Mouse (Mus musculus): ENCODE measurements at regions not wholly inside any gene's neighbourhood (a gene's known extent, or its start where the extent isn't known, plus 50 kb on each side); places are given as distances from the start of the nearest gene placed in this dataset.
A peak's percentile ranks its signal among the peaks of the same experiment; 100 is the strongest.
"Not testable (repeated sequence)": the region's sequence is repeated elsewhere in the genome, so short reads cannot be mapped to it uniquely, and the experiment has no call there.

DNA sequence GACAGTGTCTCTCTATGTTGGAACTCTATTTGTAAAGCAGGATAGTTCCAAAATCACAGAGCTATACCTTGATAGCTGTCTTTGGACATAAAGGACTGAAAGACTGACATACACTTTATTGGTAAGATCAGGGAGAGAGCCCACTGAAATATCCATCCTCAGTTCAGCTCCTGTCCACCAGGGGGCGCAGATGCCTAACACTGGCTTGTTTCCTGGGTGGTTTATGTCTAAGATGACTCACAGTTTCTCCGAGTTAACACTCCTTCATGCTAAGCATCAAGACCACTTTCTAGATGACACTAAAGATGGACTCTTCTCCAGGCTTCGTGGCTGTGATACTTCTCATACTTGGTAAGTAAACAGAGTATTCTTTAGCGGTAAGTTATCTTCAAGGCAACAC lies 326.1 kb upstream of the Olfr1507 start:
- H3K4me1 ChIP-seq (ENCODE audit: control insufficient read depth, insufficient read depth, low read length); DNase-seq; H3K27ac ChIP-seq (ENCODE audit: insufficient read depth, low read depth, low read length); H3K4me3 ChIP-seq (ENCODE audit: insufficient read depth, low read depth, low read length); H3K27me3 ChIP-seq (replicated peaks; ENCODE audit: control insufficient read depth, insufficient read depth, low read length); H3K36me3 ChIP-seq (ENCODE audit: control insufficient read depth, insufficient read depth, low read length): not testable (repeated sequence)
- no CpG with 5 or more reads among the region's 4 CpGs for WGBS

GRCm38 (mm10) chr14:52811128-52811415 lies 315.5 kb upstream of the Olfr1507 start:
- H3K27me3 ChIP-seq (replicated peaks; ENCODE audit: control insufficient read depth, insufficient read depth, low read length); H3K4me1 ChIP-seq (ENCODE audit: control insufficient read depth, insufficient read depth, low read length); H3K36me3 ChIP-seq (ENCODE audit: control insufficient read depth, insufficient read depth, low read length); DNase-seq; H3K4me3 ChIP-seq (ENCODE audit: insufficient read depth, low read depth, low read length); H3K27ac ChIP-seq (ENCODE audit: insufficient read depth, low read depth, low read length): not testable (repeated sequence)
- WGBS, result 80% methylated on average over 5 of the region's 5 CpGs

- not testable (repeated sequence) for H3K27me3 ChIP-seq (replicated peaks; ENCODE audit: control insufficient read depth, insufficient read depth, low read length); H3K4me3 ChIP-seq (ENCODE audit: insufficient read depth, low read depth, low read length); H3K27ac ChIP-seq (ENCODE audit: insufficient read depth, low read depth, low read length); H3K4me1 ChIP-seq (ENCODE audit: control insufficient read depth, insufficient read depth, low read length); H3K36me3 ChIP-seq (ENCODE audit: control insufficient read depth, insufficient read depth, low read length)
- peak; percentile 42 for DNase-seq
- 63% methylated on average over 8 of the region's 8 CpGs for WGBS
Observed at GRCm38 (mm10) chr14:52810275-52811127, 315.0 kb upstream of the Olfr1507 start.

- not testable (repeated sequence) for DNase-seq; H3K36me3 ChIP-seq (ENCODE audit: control insufficient read depth, insufficient read depth, low read length); H3K27me3 ChIP-seq (replicated peaks; ENCODE audit: control insufficient read depth, insufficient read depth, low read length); H3K4me1 ChIP-seq (ENCODE audit: control insufficient read depth, insufficient read depth, low read length); H3K27ac ChIP-seq (ENCODE audit: insufficient read depth, low read depth, low read length); H3K4me3 ChIP-seq (ENCODE audit: insufficient read depth, low read depth, low read length)
- WGBS, result 71% methylated on average over 2 of the region's 2 CpGs
Observed at GRCm38 (mm10) chr14:52801705-52802104, 306.2 kb upstream of the Olfr1507 start.

DNA sequence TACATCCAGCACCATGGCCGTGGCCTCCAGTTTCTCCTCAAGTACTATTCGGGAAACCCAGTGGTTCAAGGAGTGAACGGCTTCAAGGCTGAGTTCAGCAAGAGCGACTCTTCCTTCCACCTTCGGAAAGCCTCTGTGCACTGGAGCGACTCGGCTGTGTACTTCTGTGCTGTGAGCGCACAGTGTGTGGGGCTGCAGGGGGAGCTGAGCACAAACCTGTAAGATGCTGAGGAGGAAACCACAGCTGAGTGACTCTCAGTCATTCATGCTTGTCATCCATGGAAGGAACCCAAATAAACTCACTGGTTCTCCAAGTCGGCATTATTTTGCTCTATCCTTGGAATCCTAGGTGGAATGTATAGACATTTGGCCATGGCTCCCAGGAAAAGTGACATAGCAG lies 297.1 kb upstream of the Olfr1507 start:
- DNase-seq; H3K36me3 ChIP-seq (ENCODE audit: control insufficient read depth, insufficient read depth, low read length); H3K27me3 ChIP-seq (replicated peaks; ENCODE audit: control insufficient read depth, insufficient read depth, low read length); H3K4me1 ChIP-seq (ENCODE audit: control insufficient read depth, insufficient read depth, low read length); H3K4me3 ChIP-seq (ENCODE audit: insufficient read depth, low read depth, low read length); H3K27ac ChIP-seq (ENCODE audit: insufficient read depth, low read depth, low read length): not testable (repeated sequence)
- 41% methylated on average over 7 of the region's 9 CpGs for WGBS

DNA sequence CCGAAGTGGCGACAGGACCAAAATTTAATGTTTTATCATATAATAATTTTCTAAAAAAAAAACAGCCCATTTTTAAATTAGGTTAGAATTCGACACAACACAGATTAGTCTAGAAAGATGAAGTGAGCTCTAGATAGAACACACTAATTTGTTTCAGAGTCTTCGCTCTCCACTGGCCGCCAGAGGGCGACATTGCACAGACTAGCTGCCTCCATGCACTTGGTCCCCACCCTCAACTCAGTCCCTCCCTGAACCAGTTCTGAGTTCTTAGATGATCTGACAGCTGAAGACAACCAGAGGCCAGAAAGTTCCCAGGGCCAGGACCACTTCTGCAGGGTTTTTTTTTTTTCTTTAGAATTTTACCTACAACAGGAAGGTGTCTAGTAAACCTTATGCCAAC lies 296.3 kb upstream of the Olfr1507 start:
- not testable (repeated sequence) for DNase-seq; H3K4me1 ChIP-seq (ENCODE audit: control insufficient read depth, insufficient read depth, low read length); H3K27ac ChIP-seq (ENCODE audit: insufficient read depth, low read depth, low read length); H3K27me3 ChIP-seq (replicated peaks; ENCODE audit: control insufficient read depth, insufficient read depth, low read length); H3K4me3 ChIP-seq (ENCODE audit: insufficient read depth, low read depth, low read length); H3K36me3 ChIP-seq (ENCODE audit: control insufficient read depth, insufficient read depth, low read length)
- WGBS, result 40% methylated on average over 6 of the region's 6 CpGs

DNA sequence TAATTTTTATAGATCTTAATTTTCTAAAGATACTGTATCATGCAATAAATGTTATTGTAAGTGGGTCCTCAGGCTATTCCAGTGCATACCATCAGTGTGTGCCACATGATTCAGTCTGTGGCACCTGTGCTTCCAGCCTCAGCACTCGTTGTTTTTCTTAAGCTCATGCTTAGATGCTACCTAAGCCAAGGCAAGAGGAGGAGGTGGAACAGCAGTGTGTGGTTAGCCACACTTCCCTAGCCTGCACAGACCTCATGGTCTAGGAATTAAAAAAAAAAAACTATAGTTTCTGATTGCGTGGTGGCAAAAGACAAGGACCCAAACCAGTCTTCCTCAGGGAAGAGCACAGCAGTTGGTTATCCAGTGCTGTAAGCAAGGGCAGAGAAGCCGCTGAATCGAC lies 287.3 kb upstream of the Olfr1507 start:
- H3K4me3 ChIP-seq (ENCODE audit: insufficient read depth, low read depth, low read length); H3K27ac ChIP-seq (ENCODE audit: insufficient read depth, low read depth, low read length); H3K27me3 ChIP-seq (replicated peaks; ENCODE audit: control insufficient read depth, insufficient read depth, low read length); H3K4me1 ChIP-seq (ENCODE audit: control insufficient read depth, insufficient read depth, low read length); H3K36me3 ChIP-seq (ENCODE audit: control insufficient read depth, insufficient read depth, low read length); DNase-seq: not testable (repeated sequence)
- WGBS, result 76% methylated on average over 4 of the region's 4 CpGs

GRCm38 (mm10) chr14:52775816-52776215 lies 280.3 kb upstream of the Olfr1507 start:
- not testable (repeated sequence) for H3K4me1 ChIP-seq (ENCODE audit: control insufficient read depth, insufficient read depth, low read length); DNase-seq; H3K27me3 ChIP-seq (replicated peaks; ENCODE audit: control insufficient read depth, insufficient read depth, low read length); H3K36me3 ChIP-seq (ENCODE audit: control insufficient read depth, insufficient read depth, low read length); H3K4me3 ChIP-seq (ENCODE audit: insufficient read depth, low read depth, low read length); H3K27ac ChIP-seq (ENCODE audit: insufficient read depth, low read depth, low read length)
- 70% methylated on average over 2 of the region's 2 CpGs for WGBS

- WGBS, result no CpG with 5 or more reads among the region's 1 CpGs
- not testable (repeated sequence) for H3K4me1 ChIP-seq (ENCODE audit: control insufficient read depth, insufficient read depth, low read length); H3K36me3 ChIP-seq (ENCODE audit: control insufficient read depth, insufficient read depth, low read length); H3K27ac ChIP-seq (ENCODE audit: insufficient read depth, low read depth, low read length); DNase-seq; H3K27me3 ChIP-seq (replicated peaks; ENCODE audit: control insufficient read depth, insufficient read depth, low read length); H3K4me3 ChIP-seq (ENCODE audit: insufficient read depth, low read depth, low read length)
Observed at GRCm38 (mm10) chr14:52769450-52769849, 273.9 kb upstream of the Olfr1507 start.

DNA sequence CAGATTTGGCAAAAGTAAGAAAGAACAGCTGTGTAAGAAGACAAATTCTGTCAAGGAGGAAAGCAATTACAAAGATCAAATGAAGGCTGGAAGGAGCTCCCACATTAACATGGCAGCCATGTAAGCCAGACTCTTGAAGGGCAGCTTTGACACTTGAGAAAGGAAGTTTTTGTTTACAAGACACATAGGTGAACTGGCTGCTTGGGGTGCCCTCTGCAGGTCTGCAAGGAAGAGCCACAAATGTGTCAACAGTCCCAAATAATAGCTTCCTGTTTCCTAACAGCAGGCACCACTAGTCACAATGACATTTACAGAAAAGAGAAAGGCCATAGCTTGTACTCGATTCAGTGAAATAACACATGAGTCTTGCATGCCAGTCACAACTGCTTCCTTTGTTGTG lies 256.6 kb upstream of the Olfr1507 start:
- not testable (repeated sequence) for H3K27me3 ChIP-seq (replicated peaks; ENCODE audit: control insufficient read depth, insufficient read depth, low read length); H3K4me1 ChIP-seq (ENCODE audit: control insufficient read depth, insufficient read depth, low read length); DNase-seq; H3K36me3 ChIP-seq (ENCODE audit: control insufficient read depth, insufficient read depth, low read length); H3K27ac ChIP-seq (ENCODE audit: insufficient read depth, low read depth, low read length); H3K4me3 ChIP-seq (ENCODE audit: insufficient read depth, low read depth, low read length)
- WGBS, result 54% methylated on average over 1 of the region's 1 CpGs

GRCm38 (mm10) chr14:52726680-52727079 lies 231.1 kb upstream of the Olfr1507 start:
- H3K4me1 ChIP-seq (ENCODE audit: control insufficient read depth, insufficient read depth, low read length); H3K4me3 ChIP-seq (ENCODE audit: insufficient read depth, low read depth, low read length); DNase-seq; H3K36me3 ChIP-seq (ENCODE audit: control insufficient read depth, insufficient read depth, low read length); H3K27ac ChIP-seq (ENCODE audit: insufficient read depth, low read depth, low read length); H3K27me3 ChIP-seq (replicated peaks; ENCODE audit: control insufficient read depth, insufficient read depth, low read length): not testable (repeated sequence)
- WGBS, result 57% methylated on average over 2 of the region's 3 CpGs

DNA sequence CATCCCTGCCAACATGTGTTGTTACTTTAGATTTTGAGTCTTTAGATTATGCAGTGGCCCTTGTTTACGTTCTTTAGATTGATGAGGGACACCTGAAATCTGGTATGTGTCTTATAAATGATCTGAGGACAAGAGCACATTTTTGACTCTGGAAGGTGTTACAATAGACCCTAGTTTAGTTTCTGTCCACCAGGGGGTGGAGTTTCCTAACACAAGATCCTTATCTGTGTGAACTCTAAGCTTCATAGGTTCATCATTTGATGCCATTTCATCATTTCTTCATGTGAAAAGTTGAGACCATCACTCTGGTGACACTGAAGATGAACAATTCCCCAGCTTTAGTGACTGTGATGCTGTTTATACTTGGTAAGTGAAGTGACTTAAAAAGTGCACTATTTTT lies 229.4 kb upstream of the Olfr1507 start:
- H3K27ac ChIP-seq (ENCODE audit: insufficient read depth, low read depth, low read length); H3K4me3 ChIP-seq (ENCODE audit: insufficient read depth, low read depth, low read length); DNase-seq; H3K27me3 ChIP-seq (replicated peaks; ENCODE audit: control insufficient read depth, insufficient read depth, low read length); H3K36me3 ChIP-seq (ENCODE audit: control insufficient read depth, insufficient read depth, low read length); H3K4me1 ChIP-seq (ENCODE audit: control insufficient read depth, insufficient read depth, low read length): not testable (repeated sequence)
- 77% methylated on average over 1 of the region's 1 CpGs for WGBS

Measured in kidney, adult 2 months (tissue).